Mouse (Mus musculus): ENCODE measurements around the gene Tmem14a. TPM values are rescaled to one million over a fixed set of nuclear protein-coding genes. Genes with fewer than 3 reads are reported as not detected.
"Not testable (repeated sequence)": the region's sequence is repeated elsewhere in the genome, so short reads cannot be mapped to it uniquely, and the experiment has no call there.

The Tmem14a gene
- polyA plus RNA-seq, 1 experiment from 2014 or later: 12.0 TPM

DNA sequence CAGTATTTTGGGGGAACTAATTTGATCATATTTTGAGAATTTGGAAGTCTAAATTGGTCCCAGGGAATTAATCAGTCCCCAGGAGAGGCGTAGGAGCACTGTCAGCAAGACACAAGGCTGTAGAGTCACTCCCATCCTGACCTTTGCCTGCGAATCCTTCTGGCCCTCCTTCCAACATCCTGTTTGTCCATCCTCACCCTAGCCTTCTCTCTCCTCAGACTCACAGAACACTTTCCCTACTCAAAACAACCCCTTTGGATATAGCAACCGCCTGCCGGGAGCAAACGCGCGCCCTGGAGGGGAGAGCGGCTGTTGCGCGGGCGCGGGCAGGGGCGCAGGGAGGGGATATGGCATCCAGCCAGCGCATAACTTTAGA is 53.7 kb downstream of the Tmem14a start:
- H3K9ac ChIP-seq: peak overlapping the region; percentile 64
- H3K4me3 ChIP-seq: peak overlapping the region; percentile 41
- H3K4me2 ChIP-seq: peak overlapping the region; percentile 72
- H3K36me3 ChIP-seq: no peaks in the 10 kb centered on the region
- H3K9me3 ChIP-seq (replicated peaks): no peaks in the 10 kb centered on the region
- peaks cover 8% of the 10 kb centered on the region; the same call in 1 of the 2 replicates for H3K4me1 ChIP-seq (replicated peaks)
- WGBS: 19% methylated on average over 14 of the region's 14 CpGs
- no peak for ATAC-seq (ENCODE audit: insufficient number of reproducible peaks, low FRiP score)
- H3K27me3 ChIP-seq (replicated peaks): no peaks in the 10 kb centered on the region; the same call in 1 of the 2 replicates
- no peak overlapping the region for H3K27ac ChIP-seq (ENCODE audit: poor library complexity, severe bottlenecking)

GRCm38 (mm10) chr1:21273091-21273490 is 54.7 kb downstream of the Tmem14a start:
- H3K9ac ChIP-seq: no peak overlapping the region
- no peaks in the 10 kb centered on the region for H3K36me3 ChIP-seq
- 84% methylated on average over 6 of the region's 6 CpGs for WGBS
- H3K4me2 ChIP-seq: no peak overlapping the region
- no peaks in the 10 kb centered on the region; the same call in 1 of the 2 replicates for H3K27me3 ChIP-seq (replicated peaks)
- no peaks in the 10 kb centered on the region for H3K9me3 ChIP-seq (replicated peaks)
- H3K4me3 ChIP-seq: no peak overlapping the region
- peaks cover 8% of the 10 kb centered on the region; the same call in 1 of the 2 replicates for H3K4me1 ChIP-seq (replicated peaks)
- ATAC-seq (ENCODE audit: insufficient number of reproducible peaks, low FRiP score): no peak
- no peak overlapping the region for H3K27ac ChIP-seq (ENCODE audit: poor library complexity, severe bottlenecking)

DNA sequence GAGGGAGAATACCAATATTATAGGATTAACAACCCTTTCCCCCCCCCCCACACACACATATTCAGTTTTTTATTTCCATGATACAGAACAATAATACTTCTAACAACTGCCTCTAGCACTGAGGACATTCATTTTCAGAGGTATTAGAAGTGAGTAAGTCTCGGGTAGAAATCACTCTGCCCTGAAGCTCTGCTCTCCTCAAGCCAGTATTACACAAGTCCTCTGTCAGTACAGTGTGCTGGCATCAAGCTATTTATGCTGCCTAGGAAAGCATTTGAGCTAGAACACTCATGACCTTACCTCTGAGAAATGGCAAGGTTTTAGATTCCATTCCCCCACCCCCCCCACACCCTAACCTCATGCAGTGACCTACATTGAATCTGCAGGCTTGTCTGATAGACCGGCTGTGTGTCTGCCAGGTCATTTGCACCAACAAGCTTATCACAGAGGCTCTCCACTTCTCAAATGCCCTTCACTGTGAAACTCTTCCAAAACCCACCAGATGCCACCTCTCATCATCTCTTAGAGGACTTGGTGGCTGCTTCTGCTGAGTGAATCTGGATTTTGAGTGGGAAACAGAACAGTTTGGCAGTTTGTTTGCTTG is 56.2 kb downstream of the Tmem14a start:
- no peaks in the 10 kb centered on the region; the same call in 1 of the 2 replicates for H3K27me3 ChIP-seq (replicated peaks)
- no peak for ATAC-seq (ENCODE audit: insufficient number of reproducible peaks, low FRiP score)
- H3K27ac ChIP-seq (ENCODE audit: poor library complexity, severe bottlenecking): no peak overlapping the region
- H3K4me2 ChIP-seq: no peak overlapping the region
- no peaks in the 10 kb centered on the region for H3K36me3 ChIP-seq
- WGBS: 45% methylated on average over 2 of the region's 2 CpGs
- H3K9ac ChIP-seq: no peak overlapping the region
- no peak overlapping the region for H3K4me3 ChIP-seq
- no peaks in the 10 kb centered on the region for H3K9me3 ChIP-seq (replicated peaks)
- H3K4me1 ChIP-seq (replicated peaks): peaks cover 8% of the 10 kb centered on the region; the same call in 1 of the 2 replicates

DNA sequence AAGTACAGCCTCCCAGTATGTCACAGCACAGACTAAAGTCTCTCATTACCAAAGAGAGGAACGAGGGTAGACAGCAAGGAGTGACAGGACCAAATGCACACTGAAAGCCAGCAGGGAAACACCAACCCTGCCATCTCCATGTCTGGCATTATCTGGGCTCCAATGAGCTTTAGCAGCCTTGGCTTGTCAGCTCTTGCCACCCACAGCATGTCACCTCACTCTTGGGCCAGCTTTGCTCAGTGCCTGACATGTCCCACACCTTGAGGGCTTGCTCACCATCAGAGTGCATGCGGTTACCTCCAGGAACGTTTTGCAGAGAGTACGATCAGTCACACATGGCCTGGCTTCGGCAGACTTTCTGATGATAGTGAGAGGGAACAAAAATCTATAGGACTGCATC is 57.0 kb downstream of the Tmem14a start:
- H3K27me3 ChIP-seq (replicated peaks); ATAC-seq (ENCODE audit: insufficient number of reproducible peaks, low FRiP score); H3K27ac ChIP-seq (ENCODE audit: poor library complexity, severe bottlenecking); H3K4me1 ChIP-seq (replicated peaks); H3K36me3 ChIP-seq; H3K9me3 ChIP-seq (replicated peaks); H3K9ac ChIP-seq; H3K4me3 ChIP-seq; H3K4me2 ChIP-seq: not testable (repeated sequence)
- WGBS: 81% methylated on average over 5 of the region's 5 CpGs

- WGBS: 26% methylated on average over 2 of the region's 2 CpGs
Measured at GRCm38 (mm10) chr1:21276158-21276557, 57.8 kb downstream of the Tmem14a start.

More at GRCm38 (mm10) chr1:21276158-21276557, 57.8 kb downstream of the Tmem14a start:
- H3K9me3 ChIP-seq (replicated peaks); H3K4me1 ChIP-seq (replicated peaks); H3K4me3 ChIP-seq; H3K36me3 ChIP-seq; H3K4me2 ChIP-seq; H3K27ac ChIP-seq (ENCODE audit: poor library complexity, severe bottlenecking); H3K9ac ChIP-seq; H3K27me3 ChIP-seq (replicated peaks): not testable (repeated sequence)
- ATAC-seq (ENCODE audit: insufficient number of reproducible peaks, low FRiP score): peak; percentile 42; the same call in 1 of the 2 replicates

Other genes with a start within 250 kb of the Tmem14a start
- 5.5 and 5.8 TPM in 2 replicates for gene Tram2, start 139.3 kb upstream of the Tmem14a start, polyA plus RNA-seq (2016; fragmentation: Nextera tagmentation; extraction: Ambion mirVana)
- 0.36 and 0.64 TPM in 2 replicates for gene Gsta3, start 22.0 kb downstream of the Tmem14a start, polyA plus RNA-seq (2016; fragmentation: Nextera tagmentation; extraction: Ambion mirVana)
- gene Khdc1a, start 131.1 kb downstream of the Tmem14a start, polyA plus RNA-seq (2016; fragmentation: Nextera tagmentation; extraction: Ambion mirVana): not detected in 2 replicates
- not detected in 2 replicates for gene Khdc1c, start 149.8 kb downstream of the Tmem14a start, polyA plus RNA-seq (2016; fragmentation: Nextera tagmentation; extraction: Ambion mirVana)
- gene Khdc1b, start 165.0 kb downstream of the Tmem14a start, polyA plus RNA-seq (2016; fragmentation: Nextera tagmentation; extraction: Ambion mirVana): 0.10 TPM in 1 of 2 replicates, not detected in the other

All from heart, embryonic 12.5 days (tissue).